Mouse (Mus musculus) lung, postnatal 4 days (tissue): ENCODE results near the gene Cygb.
"Not testable (repeated sequence)": the region's sequence is repeated elsewhere in the genome, so short reads cannot be mapped to it uniquely, and the experiment has no call there.

Source experiments
- DNase-seq, 2 experiments: peaks; one replicate each; pipeline ENCODE4 v3.0.0; 2021

Cygb gene

DNA sequence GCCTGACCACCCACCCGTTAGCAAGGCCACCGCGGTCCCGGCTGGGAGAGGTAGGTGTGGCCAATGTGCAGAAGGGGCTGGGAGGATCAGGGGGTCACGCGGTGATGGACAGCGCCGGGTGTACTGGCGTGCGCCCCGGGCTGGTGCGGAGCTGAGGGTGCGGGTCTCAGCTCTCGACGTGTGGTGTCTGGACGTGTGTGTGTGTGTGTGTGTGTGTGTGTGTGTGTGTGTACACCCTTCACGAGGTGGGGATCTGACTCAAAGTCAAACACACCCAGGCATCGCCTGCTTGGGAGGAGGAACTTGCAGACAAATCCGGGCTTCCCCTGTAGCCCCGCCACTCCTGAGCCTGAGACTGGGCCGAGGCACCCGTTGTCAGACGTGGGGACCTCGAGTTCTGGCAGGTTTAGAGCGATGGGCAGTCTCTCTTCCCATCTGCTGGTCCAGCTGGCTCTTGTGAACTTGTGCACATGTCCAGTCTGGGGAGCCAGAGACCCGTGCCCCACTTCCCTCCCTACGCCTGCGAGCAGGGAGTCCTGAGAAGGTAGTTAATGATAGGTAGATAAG, at the start of gene Cygb:
Gene Cygb (minus strand): TSS at position 59 of the 567 bp plus-strand sequence.
- peak; percentile 46 to 60 for DNase-seq

DNA sequence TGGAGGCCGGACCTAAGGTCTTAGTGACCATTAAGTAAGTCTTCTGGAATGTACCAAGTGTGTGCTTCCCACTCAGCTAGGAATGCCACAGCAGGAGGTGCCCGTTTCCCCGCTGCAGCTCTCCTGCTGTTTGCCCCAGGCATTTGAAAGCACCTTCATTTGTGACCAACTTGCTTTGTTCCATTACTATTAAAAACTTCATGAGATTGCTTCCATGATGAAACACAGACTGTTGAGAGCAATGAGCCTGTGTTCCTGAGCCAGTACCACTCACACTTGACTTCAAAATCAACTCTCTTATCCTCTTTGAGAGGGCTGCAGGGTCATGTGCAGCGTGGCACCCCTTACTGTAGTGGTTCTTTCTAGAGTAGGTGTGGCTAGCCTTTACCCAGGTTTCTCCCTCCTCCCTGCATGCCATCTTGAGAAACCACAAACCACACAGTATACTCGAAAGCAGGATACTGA, 47.3 kb upstream of the Cygb start:
- DNase-seq = peak; percentile 42 to 77

DNA sequence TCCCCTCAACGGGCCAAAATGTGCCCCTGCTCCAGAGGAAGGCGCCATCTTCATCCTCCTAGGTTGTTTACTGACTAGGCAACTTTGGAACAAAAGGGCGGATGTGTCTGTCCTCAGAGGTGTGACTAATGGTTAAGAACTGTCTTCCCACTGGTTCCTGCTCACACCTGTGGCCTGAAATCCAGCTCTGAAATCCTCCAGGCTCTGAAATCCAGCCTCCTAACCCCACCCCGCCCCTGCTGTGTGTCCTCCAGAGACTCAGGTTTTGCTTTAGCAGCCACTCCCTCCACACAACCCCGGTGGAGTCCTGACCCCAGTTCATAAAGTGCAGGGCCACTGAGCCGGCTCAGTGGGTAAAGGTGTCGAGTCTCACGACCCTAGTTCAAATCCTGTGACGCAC, 43.4 kb upstream of the Cygb start:
- DNase-seq = peak in 1 of 2 experiments; percentile 18

DNA sequence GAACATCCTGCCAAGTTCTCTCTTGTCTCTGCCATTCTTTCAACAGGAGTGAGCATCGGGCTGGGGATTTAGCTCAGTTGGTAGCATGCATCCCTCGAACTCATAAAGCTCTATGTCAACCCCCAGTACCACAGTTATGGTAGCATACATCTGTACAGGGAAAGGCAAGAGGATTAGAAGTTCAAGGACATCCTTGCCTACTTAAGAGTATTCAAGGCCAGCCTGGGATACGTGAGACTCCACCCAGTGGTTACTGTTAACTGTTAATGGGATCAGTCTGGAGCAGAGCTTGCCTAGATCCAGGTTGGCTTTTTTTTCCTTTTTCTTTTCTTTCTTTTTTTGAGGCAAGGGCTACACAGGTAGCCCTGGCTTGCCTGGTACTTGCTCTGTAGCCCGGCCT, 42.3 kb upstream of the Cygb start:
- DNase-seq = no peak

DNA sequence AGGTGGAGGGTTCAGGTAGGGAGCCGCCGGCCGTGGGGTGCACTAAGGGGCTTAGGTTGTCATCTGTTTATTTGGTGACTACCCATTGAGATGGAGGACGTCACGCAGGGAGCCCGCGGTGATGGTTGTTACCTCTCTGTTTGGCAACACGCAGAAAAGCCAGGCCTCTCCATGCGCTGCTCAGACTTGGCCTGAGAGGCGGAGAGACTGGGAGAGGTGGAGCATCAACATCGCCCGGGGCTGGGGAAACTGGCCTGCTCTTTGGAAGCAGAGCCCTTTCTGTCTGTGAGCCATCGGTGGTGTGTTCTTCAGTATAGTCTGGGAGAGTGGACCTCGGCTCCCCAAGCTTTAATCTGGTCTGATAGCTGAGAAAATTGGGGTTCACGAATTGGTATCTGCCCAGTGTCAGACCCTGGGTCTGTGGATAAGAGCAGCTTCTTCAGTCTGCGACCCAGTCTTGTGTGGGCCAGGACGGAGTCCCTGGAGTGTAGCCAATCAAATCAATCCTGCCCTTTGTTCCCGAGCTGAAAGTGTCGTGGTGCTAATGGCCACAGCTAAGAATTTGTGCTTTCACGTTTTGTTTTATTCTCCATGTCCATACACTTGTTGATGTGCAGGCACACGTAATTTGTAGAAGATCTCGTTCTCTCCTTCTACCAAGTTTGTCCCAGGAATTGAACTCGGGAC, 41.2 kb upstream of the Cygb start:
- peak in 1 of 2 experiments; percentile 20 for DNase-seq

DNA sequence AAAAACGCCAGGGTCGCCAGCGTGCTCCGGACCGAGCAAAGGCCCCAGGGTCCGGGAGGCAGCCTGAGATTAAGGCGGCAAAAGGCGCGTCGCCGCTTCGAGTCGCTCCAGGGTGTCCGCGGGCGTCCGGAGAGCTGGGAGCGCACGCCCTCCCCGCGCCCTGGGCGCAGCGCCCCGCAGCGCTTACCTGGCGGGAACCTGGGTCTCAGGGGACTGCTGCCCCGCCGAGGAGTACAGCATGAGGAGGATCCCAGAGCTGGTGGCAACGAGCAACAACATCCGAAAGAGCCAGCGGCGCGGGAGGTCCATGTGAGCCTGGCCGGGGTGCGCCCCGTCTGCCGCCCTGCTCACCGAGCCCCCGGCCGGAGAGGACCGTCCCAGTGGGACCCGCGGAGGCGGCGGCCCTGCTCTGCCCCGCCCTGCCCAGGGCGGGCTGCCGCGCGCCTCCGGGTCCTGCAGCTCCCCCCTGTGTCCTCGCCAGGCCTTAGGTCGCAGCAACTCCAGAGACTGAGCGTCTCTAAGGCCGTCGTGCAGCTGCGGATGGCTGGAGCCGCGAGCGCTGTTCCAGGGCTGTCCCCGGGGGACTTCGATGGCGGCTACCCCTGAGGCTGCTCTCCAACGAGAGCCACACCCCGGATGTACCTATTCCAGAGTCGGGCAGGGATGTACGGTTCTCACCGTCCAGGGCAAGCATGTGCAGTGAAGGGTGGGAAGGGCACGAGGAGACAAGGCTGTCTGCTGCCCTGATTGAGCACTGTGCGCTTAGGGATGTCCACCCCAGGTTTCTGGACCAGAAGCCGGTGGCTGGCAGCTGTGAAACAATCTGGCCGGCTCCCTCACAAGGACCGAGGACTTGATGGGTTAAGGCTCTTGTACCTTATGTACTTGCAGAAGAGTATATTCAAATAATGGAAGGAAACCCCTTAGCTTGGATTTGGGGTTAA, 40.4 kb upstream of the Cygb start:
- peak; percentile 70 to 85 for DNase-seq

DNA sequence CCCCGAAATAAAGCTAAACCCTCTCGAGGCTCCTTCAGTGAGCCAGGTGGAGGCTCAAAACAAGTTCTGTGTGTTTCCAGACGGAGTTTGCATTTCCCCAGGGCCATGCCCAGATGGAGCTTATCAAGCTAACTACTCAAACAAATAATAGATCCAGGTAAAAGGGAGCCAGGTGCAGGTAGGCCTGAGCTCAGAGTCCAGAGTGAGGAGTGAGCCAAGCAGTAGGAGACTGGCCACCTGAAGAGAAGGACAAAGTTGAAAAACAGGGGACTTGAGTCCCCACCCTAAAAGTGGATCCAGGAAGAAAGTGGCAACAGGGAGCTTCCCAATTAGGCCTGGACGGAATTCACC, 39.8 kb upstream of the Cygb start:
- DNase-seq = no peak

DNA sequence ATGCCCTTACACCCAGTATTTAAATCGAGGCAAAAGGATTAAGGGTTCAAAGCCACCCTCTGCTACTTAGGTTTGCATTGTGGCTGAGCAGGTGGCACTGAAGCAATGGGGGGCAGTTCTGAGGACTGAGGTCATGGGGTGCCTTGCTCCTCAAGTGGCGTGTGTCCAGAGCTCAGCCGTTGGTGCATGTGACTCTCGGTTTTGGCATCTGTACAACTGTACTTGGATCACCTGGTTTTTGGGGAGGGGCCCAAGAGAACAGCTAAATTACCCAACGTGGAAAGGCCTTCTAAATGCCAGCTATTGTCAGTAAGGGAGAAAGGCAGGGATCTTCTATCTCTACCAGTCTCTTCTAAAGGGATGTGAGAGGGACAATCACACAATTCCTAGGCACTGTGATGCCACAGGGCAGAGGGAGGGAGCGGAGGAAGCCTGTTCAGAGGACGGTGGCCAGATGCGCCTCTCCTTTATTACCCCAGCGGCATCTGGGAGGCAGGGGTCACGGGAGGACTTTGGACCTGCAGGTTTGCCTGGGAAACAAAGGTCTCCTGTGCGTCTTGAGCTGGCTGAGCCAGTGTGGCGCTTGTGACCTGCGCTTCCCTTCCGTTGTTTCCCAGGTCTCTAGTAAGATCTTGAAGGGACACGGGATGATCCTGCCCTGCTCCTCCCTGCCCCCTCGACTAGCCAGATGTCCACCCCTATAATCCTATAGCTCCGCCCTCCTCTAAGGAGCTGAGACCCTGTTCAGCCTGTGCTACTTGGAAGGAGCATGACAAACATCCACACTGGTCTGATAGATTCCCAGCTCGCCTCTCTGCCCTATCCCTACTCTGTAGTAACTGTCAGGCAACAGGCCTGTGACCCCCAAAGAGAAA, 36.8 kb upstream of the Cygb start:
- no peak for DNase-seq

DNA sequence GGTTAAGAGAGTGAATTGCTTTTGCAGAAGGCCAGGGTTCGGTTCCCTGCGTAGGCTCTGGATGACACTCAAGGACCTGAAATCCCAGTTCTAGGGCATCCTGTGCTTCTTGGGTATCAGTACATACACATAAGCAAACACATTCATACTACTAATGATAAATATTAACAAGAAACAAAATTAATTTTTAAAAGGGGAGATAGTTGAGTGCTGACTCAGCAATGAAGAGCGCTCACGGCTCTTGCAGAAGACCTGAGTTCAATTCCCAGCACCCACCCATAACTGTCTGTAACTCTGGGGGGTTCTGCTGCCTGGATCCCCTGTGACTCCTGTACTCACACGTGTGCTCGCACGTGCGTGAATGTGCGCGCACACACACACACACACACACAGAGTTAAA, 35.5 kb upstream of the Cygb start:
- no peak for DNase-seq

DNA sequence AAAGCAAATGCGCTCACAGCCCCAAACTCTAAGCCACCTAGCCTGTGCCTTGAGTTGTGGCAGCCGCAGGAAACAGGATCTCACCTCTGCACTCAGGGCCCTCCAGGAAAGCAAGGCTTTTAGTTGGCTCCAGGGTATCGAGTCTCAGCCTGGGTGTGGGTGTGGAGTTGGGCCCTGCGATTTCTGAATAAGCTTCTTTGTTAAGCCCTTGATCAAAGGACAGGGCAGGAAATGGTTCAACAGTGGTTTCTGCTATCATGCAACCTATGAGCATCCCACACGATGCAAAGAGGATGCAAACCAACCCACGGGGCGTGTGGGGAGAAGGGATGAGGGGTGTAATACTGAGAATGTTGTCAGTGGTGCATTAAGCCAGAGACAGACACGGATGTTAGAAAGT, 33.8 kb upstream of the Cygb start:
- no peak for DNase-seq

DNA sequence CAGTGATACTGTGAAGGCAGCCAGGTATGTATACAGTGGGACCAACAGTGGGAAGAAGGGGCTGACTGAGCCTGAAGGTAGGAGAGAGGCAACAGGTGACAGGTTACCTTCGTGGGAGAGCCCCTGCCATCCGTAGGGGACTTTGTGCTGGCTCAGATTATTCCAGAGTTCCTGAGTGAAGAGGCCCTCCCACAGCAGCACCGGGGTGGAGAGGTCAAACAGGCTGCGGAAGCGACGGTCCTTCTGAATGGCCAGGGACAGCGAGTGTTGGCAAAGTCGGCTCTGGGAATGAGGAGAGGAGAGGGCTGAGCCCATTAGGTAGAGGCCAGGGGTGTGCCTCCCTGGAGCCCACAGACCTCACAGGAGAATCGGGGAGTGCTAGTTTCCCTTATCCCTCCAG, 31.6 kb upstream of the Cygb start:
- DNase-seq = no peak

DNA sequence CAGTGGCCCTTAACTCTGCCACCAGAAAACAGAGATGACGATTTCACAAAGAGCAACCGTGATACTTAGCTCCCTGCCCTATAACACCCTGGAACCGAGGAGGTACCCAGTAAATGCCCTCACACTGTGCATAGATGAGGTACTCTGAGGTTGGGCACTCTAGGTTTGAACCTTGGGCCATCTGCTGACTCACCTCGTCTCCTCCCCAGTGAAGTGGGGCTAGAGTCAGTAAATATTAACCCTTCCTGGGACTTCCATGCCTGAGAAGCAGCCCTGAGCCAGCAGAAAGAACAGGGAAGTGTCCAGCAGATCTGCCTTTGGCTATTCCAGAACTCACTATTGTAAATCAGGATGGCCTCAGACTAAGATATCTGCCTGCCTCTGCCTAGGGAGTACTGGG, 29.7 kb upstream of the Cygb start:
- no peak for DNase-seq

DNA sequence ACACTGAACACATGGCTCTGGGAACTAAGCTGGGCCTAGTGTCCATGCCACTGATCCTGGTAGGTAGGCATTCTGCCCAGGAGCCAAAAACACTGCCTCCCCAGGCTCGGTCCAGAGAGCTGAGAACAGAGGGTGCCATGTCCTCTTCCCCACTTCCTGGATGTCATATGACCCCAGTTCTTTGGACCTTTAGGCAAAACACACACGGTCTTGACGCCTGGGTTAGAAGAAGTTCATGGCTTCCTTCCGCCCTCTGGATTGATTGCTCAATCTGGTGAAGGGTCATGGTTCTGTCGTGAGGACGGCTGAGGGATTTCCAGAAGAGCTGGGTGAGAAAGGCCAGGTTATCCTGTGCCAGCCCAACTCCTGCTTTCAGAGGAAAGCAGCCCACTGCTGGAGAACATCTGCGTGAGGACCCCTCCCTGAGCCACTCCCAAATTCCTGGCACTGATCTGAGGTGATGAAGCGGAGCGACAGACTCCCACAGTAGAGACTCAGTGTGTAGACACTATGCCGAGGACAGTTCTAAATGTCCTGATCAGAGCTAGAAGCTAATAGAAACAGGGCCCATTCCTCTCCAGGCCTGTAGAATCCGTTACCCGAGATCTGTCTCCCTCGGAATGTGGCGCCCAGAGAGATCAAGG, 28.5 kb upstream of the Cygb start:
- no peak for DNase-seq

DNA sequence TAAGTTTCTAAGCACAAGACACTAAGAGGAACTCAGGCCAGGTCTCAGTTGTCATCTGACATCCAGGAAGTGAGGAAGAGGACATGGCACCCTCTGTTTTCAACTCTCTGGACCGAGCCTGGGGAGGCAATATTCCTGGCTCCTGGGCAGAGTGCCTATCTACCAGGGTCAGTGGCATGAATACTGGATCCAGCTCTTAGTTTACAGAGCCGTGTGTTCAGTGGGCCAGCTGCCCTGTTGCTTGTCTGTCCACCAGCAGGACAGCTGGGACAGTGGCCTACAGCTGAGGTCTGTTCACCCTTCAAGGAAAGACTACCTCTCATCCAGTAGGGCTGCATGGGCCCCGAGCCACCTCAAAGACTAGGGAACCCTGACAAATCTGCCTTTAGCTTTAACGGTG, 27.0 kb upstream of the Cygb start:
- DNase-seq = no peak

DNA sequence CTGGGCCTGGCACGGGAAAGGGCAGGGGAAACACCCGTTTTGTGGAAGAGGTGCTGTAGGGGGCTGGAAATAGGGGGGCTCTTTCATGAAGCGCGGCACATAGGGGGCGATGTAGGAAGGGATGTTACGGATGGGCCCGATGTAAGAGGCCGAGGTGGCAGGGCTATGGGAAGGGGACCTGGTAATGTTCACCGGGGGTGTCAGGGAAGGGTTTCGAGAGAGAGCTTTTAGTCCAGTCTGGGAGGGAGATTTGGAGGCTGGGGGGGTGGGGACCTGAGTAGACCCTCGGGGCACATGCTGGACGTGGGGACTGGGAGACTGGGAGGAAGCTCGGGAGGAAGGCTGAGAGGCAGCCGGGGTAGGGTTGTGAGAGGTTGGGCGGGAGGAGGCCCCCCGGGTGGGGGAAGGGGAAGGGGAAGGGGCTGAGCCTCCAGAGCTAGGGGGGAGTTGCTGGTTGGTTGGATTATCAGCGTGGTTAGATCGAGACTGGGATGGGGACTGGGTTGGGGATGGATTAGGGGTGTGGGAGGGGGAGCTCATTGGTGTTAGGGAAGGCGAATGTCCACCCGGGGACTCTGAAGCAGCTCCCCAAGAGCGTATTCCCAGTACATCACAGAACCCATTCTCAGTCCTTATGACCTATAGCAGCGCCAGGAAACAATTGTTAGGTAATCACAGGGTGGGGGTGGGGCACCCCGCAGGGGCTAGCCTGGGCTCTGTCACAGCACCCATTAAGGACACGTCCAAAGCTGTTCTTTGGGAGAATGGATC, 26.4 kb upstream of the Cygb start:
- DNase-seq = no peak

DNA sequence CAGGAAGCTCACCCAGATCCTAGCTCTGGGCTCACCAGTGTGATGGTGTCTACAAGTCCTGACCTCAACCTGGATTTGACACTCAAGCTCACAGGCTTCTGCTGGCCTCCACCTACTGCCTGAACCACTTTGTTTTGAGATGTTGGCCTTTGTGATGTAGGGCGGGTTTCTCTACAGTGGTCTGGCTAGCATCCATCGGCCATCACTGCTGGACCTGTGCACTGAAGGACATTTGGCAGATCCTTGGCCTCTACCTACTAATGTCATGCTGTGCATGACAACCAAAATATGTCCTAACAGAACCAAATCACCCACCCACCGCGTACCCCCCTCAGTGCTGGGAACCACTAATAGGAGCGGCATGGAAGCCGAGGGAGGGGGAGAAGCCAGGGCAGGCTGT, 25.0 kb upstream of the Cygb start:
- DNase-seq = no peak

DNA sequence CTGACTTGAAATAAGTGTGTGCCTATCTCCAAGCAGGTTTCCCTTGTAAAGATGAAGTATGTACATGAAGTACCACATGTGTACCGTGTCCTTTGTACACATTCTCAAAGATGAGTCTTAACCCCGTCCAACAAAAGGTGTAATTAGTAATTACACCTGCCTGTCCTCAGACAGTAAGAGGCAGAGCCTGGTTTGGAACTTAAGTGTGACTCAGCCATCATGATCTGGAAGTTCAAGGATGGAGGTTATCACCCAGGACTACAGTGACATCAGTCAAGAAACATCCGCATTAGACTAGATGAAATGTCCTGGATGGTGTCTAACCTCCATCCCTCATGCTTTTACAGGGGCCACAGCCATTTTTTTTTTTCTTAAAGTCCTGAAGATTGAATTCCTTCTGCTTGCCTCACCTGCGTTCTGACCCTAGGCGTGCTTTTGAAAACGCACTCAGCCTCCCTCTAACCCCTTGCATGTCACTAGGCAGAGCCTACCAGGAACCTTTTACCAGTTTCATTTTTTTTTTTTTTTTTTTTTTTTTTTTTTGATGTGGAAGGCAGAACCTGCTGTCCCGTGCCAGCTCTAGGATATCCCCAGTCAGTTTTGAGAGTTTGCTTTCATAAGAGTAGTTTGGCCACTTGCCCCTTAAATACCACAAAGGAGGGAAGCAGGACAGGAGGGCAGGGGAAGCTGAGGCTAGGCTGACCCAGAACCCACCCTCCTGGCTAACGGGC, 23.8 kb upstream of the Cygb start:
- DNase-seq = no peak

DNA sequence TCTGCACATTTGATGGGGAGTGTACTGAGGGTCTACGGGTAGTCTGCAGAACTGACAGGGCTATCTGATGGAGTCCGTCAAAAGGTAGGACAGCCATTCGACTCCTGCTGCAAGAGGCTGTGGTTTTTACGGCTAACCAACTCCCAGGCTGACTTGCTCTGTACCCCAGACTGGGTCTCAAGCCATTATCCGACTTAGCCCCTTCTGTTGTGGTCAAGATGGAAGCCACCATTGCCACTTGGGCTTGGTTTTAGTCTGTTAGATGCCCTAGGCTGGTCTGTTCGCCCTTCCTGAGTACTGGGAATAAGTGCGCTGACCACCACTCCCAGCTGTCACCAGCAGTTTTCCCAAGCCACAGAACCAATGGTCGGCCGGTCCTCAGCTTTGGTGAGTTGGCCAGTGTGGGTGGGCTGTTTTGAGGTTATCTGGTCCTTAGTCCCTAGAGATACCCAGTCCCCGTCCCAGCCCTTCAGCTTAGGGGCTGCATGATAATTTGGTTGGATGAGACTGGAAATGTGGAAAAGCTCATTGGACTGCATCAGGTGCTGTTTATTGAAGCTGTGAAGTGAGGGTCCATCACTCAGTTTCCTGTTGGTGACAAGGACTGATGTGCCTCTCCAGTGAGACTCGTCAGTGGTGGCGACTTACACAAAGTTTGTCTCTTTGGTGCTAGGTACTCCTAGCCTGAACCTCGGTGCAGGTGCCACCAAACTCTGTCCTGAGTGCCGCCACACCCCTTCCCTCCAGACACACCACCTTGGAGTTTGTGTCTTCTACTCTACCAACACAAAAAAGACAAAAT, 22.3 kb upstream of the Cygb start:
- DNase-seq = no peak

DNA sequence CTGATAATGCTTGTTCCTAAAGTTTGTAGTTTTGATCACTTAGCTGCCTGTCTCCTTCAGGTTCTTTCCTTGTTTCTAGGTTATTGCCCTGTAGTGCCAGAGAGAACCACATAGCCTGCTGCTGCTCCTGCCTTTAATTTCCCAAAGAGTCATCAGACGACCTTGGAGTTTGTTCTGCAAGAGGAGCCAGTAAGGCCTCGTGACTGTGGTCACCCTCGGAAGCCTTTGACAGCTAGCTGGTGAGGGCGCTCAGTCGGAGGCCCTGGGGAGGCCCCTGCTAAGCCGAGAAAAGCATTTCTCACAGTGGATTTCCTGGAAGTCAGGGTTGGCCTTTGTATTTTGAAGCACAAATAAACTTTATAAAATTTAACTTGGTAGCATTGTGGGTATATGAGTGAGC, 21.3 kb upstream of the Cygb start:
- not testable (repeated sequence) for DNase-seq
